Mouse (Mus musculus): ENCODE measurements around the gene Gm11042.
A peak's percentile ranks its signal among the peaks of the same experiment; 100 is the strongest.

Gene Gm11042

GRCm38 (mm10) chr12:74316344-74316973 lies at the start of gene Gm11042:
Gene Gm11042, minus strand, starts transcription at chr12:74316394.
- no peak for DNase-seq (ENCODE audit: low spot score in 2 of 2)

- no peak for DNase-seq (ENCODE audit: low spot score in 2 of 2)
Measured at GRCm38 (mm10) chr12:74364477-74364876, 48.3 kb upstream of the Gm11042 start.

- DNase-seq (ENCODE audit: low spot score in 2 of 2) = no peak
Measured at GRCm38 (mm10) chr12:74363076-74363475, 46.9 kb upstream of the Gm11042 start.

GRCm38 (mm10) chr12:74362453-74362852 lies 46.3 kb upstream of the Gm11042 start:
- DNase-seq (ENCODE audit: low spot score in 2 of 2) = no peak

- no peak for DNase-seq (ENCODE audit: low spot score in 2 of 2)
Measured at GRCm38 (mm10) chr12:74359791-74360190, 43.6 kb upstream of the Gm11042 start.

GRCm38 (mm10) chr12:74357806-74358205 lies 41.6 kb upstream of the Gm11042 start:
- DNase-seq (ENCODE audit: low spot score in 2 of 2) = no peak

- DNase-seq (ENCODE audit: low spot score in 2 of 2) = no peak
Measured at GRCm38 (mm10) chr12:74342720-74343119, 26.5 kb upstream of the Gm11042 start.

- no peak for DNase-seq (ENCODE audit: low spot score in 2 of 2)
Measured at GRCm38 (mm10) chr12:74340070-74340469, 23.9 kb upstream of the Gm11042 start.

GRCm38 (mm10) chr12:74333706-74334105 lies 17.5 kb upstream of the Gm11042 start:
- no peak for DNase-seq (ENCODE audit: low spot score in 2 of 2)

GRCm38 (mm10) chr12:74333016-74333415 lies 16.8 kb upstream of the Gm11042 start:
- DNase-seq (ENCODE audit: low spot score in 2 of 2) = peak; percentile 18 to 23

GRCm38 (mm10) chr12:74329759-74330158 lies 13.6 kb upstream of the Gm11042 start:
- DNase-seq (ENCODE audit: low spot score in 2 of 2) = no peak

- no peak for DNase-seq (ENCODE audit: low spot score in 2 of 2)
Measured at GRCm38 (mm10) chr12:74326644-74327043, 10.4 kb upstream of the Gm11042 start.

GRCm38 (mm10) chr12:74321981-74322380 lies 5.8 kb upstream of the Gm11042 start:
- no peak for DNase-seq (ENCODE audit: low spot score in 2 of 2)

GRCm38 (mm10) chr12:74320318-74320717 lies 4.1 kb upstream of the Gm11042 start:
- peak; percentile 36 to 37 for DNase-seq (ENCODE audit: low spot score in 2 of 2)

GRCm38 (mm10) chr12:74316989-74317759 lies 980 bp upstream of the Gm11042 start:
- DNase-seq (ENCODE audit: low spot score in 2 of 2) = peak; percentile 51 to 54

GRCm38 (mm10) chr12:74315221-74315620 lies 973 bp downstream of the Gm11042 start:
- DNase-seq (ENCODE audit: low spot score in 2 of 2) = no peak

- no peak for DNase-seq (ENCODE audit: low spot score in 2 of 2)
Measured at GRCm38 (mm10) chr12:74312611-74313010, 3.6 kb downstream of the Gm11042 start.

GRCm38 (mm10) chr12:74303418-74304294 lies 12.5 kb downstream of the Gm11042 start:
- no peak for DNase-seq (ENCODE audit: low spot score in 2 of 2)

GRCm38 (mm10) chr12:74301559-74301958 lies 14.6 kb downstream of the Gm11042 start:
- DNase-seq (ENCODE audit: low spot score in 2 of 2) = no peak

- DNase-seq (ENCODE audit: low spot score in 2 of 2) = no peak
Measured at GRCm38 (mm10) chr12:74296374-74296773, 19.8 kb downstream of the Gm11042 start.

GRCm38 (mm10) chr12:74293624-74294023 lies 22.6 kb downstream of the Gm11042 start:
- DNase-seq (ENCODE audit: low spot score in 2 of 2) = no peak

GRCm38 (mm10) chr12:74290983-74291382 lies 25.2 kb downstream of the Gm11042 start:
- no peak for DNase-seq (ENCODE audit: low spot score in 2 of 2)

Data from urinary bladder, adult 18-20 months (tissue).